Mouse (Mus musculus): ENCODE results near the gene Otop1. TPM values are rescaled to one million over a fixed set of nuclear protein-coding genes. Genes with fewer than 3 reads are reported as not detected.

The Otop1 gene
- polyA plus RNA-seq, 1 experiment from 2014 or later: not detected

GRCm38 (mm10) chr5:38277936-38278600, 2.3 kb downstream of the Otop1 start:
- Histone ChIP-seq H3K9me3 (replicated peaks; ENCODE audit: control insufficient read depth, low read length) (no peaks in the 10 kb centered on the region), H3K36me3 (ENCODE audit: control insufficient read depth, insufficient read depth, low read length) (no peaks in the 10 kb centered on the region), H3K27ac (ENCODE audit: low read length) (no peak overlapping the region), H3K4me3 (replicated peaks; ENCODE audit: low read length) (0 out of 2 replicates have a peak overlapping the region, but pooled peaks have one; percentile 31), H3K9ac (ENCODE audit: low read length) (no peak overlapping the region), H3K4me1 (ENCODE audit: control insufficient read depth, insufficient read depth, low read length) (peaks cover 8% of the 10 kb centered on the region; the same call in 1 of the 2 replicates), H3K4me2 (ENCODE audit: low read depth, low read length) (no peak overlapping the region; the same call in 1 of the 2 replicates), H3K27me3 (ENCODE audit: control insufficient read depth, insufficient read depth, low read length) (peaks cover 39% of the 10 kb centered on the region)
- ATAC-seq (ENCODE audit: insufficient read depth, low FRiP score): no peak
- WGBS: 19% methylated on average over 12 of the region's 12 CpGs

- no peak overlapping the region for H3K4me2 ChIP-seq (ENCODE audit: low read depth, low read length)
- H3K27me3 ChIP-seq (ENCODE audit: control insufficient read depth, insufficient read depth, low read length): peaks cover 35% of the 10 kb centered on the region
- peaks cover 8% of the 10 kb centered on the region; the same call in 1 of the 2 replicates for H3K4me1 ChIP-seq (ENCODE audit: control insufficient read depth, insufficient read depth, low read length)
- H3K4me3 ChIP-seq (replicated peaks; ENCODE audit: low read length): no peak overlapping the region
- H3K9me3 ChIP-seq (replicated peaks; ENCODE audit: control insufficient read depth, low read length): no peaks in the 10 kb centered on the region
- H3K9ac ChIP-seq (ENCODE audit: low read length): no peak overlapping the region
- 45% methylated on average over 1 of the region's 1 CpGs for WGBS
- no peak overlapping the region for H3K27ac ChIP-seq (ENCODE audit: low read length)
- no peak for ATAC-seq (ENCODE audit: insufficient read depth, low FRiP score)
- no peaks in the 10 kb centered on the region for H3K36me3 ChIP-seq (ENCODE audit: control insufficient read depth, insufficient read depth, low read length)
Measured at GRCm38 (mm10) chr5:38280075-38280474, 4.3 kb downstream of the Otop1 start.

DNA sequence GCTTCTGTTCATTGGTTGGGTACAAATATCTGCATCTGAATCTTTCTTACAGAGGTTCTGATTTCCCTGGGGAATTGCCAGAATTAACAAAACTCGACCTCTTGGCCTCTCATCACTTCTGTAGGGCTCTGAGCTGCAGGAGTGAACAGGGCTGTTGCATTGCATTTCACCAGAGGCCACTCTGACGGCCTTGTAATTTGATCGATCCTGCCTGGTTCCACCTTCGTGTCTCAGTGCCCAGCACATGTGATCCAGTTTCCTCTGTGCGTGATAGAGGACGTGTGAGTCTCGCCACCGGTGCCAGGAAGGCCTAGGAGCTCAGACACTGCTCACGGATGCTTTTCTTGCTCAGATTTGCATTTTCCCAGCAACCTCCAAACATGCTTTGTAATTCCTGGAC, 10.0 kb downstream of the Otop1 start:
- H3K9me3 ChIP-seq (replicated peaks; ENCODE audit: control insufficient read depth, low read length): 0 out of 2 replicates have a peak, but pooled peaks cover 3% of the 10 kb centered on the region
- no peak overlapping the region for H3K9ac ChIP-seq (ENCODE audit: low read length)
- H3K4me3 ChIP-seq (replicated peaks; ENCODE audit: low read length): no peak overlapping the region
- H3K4me2 ChIP-seq (ENCODE audit: low read depth, low read length): no peak overlapping the region
- no peak for ATAC-seq (ENCODE audit: insufficient read depth, low FRiP score)
- no peak overlapping the region for H3K27ac ChIP-seq (ENCODE audit: low read length)
- H3K27me3 ChIP-seq (ENCODE audit: control insufficient read depth, insufficient read depth, low read length): no peaks in the 10 kb centered on the region
- WGBS: 70% methylated on average over 9 of the region's 9 CpGs
- no peaks in the 10 kb centered on the region for H3K4me1 ChIP-seq (ENCODE audit: control insufficient read depth, insufficient read depth, low read length)
- H3K36me3 ChIP-seq (ENCODE audit: control insufficient read depth, insufficient read depth, low read length): no peaks in the 10 kb centered on the region

DNA sequence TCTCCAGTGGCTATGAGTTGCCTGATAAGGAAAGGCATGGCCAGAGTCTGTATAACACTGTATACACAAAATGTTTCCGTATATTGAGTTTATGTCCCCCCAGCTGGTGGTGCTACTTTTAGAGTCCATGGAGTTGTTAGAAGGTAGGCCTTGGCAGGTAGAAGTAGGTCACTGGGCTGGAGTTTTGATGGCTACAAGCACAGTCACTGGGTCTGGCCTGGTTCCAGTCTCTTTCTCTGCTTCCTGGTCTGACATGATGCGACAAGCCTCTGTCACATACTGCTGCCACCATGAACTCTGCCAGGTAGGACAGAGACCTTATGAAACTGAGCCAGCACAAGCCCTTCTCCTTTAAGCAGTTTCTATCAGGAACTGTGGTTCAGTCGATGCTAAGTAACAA, 12.7 kb downstream of the Otop1 start:
- 85% methylated on average over 3 of the region's 3 CpGs for WGBS
- no peak overlapping the region for H3K4me3 ChIP-seq (replicated peaks; ENCODE audit: low read length)
- H3K27ac ChIP-seq (ENCODE audit: low read length): no peak overlapping the region
- no peaks in the 10 kb centered on the region for H3K4me1 ChIP-seq (ENCODE audit: control insufficient read depth, insufficient read depth, low read length)
- 0 out of 2 replicates have a peak, but pooled peaks cover 3% of the 10 kb centered on the region for H3K9me3 ChIP-seq (replicated peaks; ENCODE audit: control insufficient read depth, low read length)
- no peak overlapping the region for H3K9ac ChIP-seq (ENCODE audit: low read length)
- ATAC-seq (ENCODE audit: insufficient read depth, low FRiP score): no peak
- H3K36me3 ChIP-seq (ENCODE audit: control insufficient read depth, insufficient read depth, low read length): no peaks in the 10 kb centered on the region
- no peak overlapping the region for H3K4me2 ChIP-seq (ENCODE audit: low read depth, low read length)
- no peaks in the 10 kb centered on the region for H3K27me3 ChIP-seq (ENCODE audit: control insufficient read depth, insufficient read depth, low read length)

- Histone ChIP-seq H3K27ac (ENCODE audit: low read length) (no peak overlapping the region), H3K4me2 (ENCODE audit: low read depth, low read length) (no peak overlapping the region), H3K4me1 (ENCODE audit: control insufficient read depth, insufficient read depth, low read length) (no peaks in the 10 kb centered on the region), H3K9me3 (replicated peaks; ENCODE audit: control insufficient read depth, low read length) (no peaks in the 10 kb centered on the region), H3K4me3 (replicated peaks; ENCODE audit: low read length) (no peak overlapping the region), H3K36me3 (ENCODE audit: control insufficient read depth, insufficient read depth, low read length) (no peaks in the 10 kb centered on the region), H3K27me3 (ENCODE audit: control insufficient read depth, insufficient read depth, low read length) (no peaks in the 10 kb centered on the region), H3K9ac (ENCODE audit: low read length) (no peak overlapping the region)
- ATAC-seq (ENCODE audit: insufficient read depth, low FRiP score): no peak
- WGBS: 83% methylated on average over 12 of the region's 12 CpGs
Measured at GRCm38 (mm10) chr5:38301761-38302411, 26.1 kb downstream of the Otop1 start.

- no peak overlapping the region for H3K9ac ChIP-seq (ENCODE audit: low read length)
- H3K27me3 ChIP-seq (ENCODE audit: control insufficient read depth, insufficient read depth, low read length): no peaks in the 10 kb centered on the region
- H3K9me3 ChIP-seq (replicated peaks; ENCODE audit: control insufficient read depth, low read length): no peaks in the 10 kb centered on the region
- no peaks in the 10 kb centered on the region for H3K36me3 ChIP-seq (ENCODE audit: control insufficient read depth, insufficient read depth, low read length)
- H3K27ac ChIP-seq (ENCODE audit: low read length): no peak overlapping the region
- no peaks in the 10 kb centered on the region for H3K4me1 ChIP-seq (ENCODE audit: control insufficient read depth, insufficient read depth, low read length)
- WGBS: 41% methylated on average over 12 of the region's 12 CpGs
- H3K4me2 ChIP-seq (ENCODE audit: low read depth, low read length): no peak overlapping the region
- no peak overlapping the region for H3K4me3 ChIP-seq (replicated peaks; ENCODE audit: low read length)
- ATAC-seq (ENCODE audit: insufficient read depth, low FRiP score): no peak
Measured at GRCm38 (mm10) chr5:38302651-38303050, 26.9 kb downstream of the Otop1 start.

DNA sequence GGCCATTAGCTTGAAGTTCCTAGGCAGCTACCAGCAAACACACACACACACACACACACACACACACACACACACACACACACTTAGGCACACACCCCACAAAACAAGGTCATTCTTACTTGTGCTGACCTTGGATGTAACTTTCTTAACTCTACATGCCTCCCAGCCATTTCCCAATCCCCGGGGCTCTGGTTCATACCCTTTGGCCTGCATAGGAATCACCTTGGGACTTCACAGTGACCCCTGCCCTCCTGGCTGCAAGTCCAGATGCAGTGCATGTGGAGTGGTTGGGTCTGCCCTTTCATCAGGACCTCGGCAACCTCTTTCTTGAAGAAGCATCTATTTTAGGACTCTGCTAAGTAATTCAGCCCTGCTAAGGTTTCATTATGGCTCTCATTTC, 29.5 kb downstream of the Otop1 start:
- WGBS: 70% methylated on average over 2 of the region's 2 CpGs
- Histone ChIP-seq H3K4me3 (replicated peaks; ENCODE audit: low read length) (no peak overlapping the region), H3K9ac (ENCODE audit: low read length) (no peak overlapping the region), H3K27ac (ENCODE audit: low read length) (no peak overlapping the region), H3K36me3 (ENCODE audit: control insufficient read depth, insufficient read depth, low read length) (no peaks in the 10 kb centered on the region), H3K9me3 (replicated peaks; ENCODE audit: control insufficient read depth, low read length) (no peaks in the 10 kb centered on the region), H3K27me3 (ENCODE audit: control insufficient read depth, insufficient read depth, low read length) (no peaks in the 10 kb centered on the region), H3K4me1 (ENCODE audit: control insufficient read depth, insufficient read depth, low read length) (no peaks in the 10 kb centered on the region), H3K4me2 (ENCODE audit: low read depth, low read length) (no peak overlapping the region)
- no peak for ATAC-seq (ENCODE audit: insufficient read depth, low FRiP score)

- ATAC-seq (ENCODE audit: insufficient read depth, low FRiP score): peak; percentile 72; the same call in 1 of the 2 replicates
- Histone ChIP-seq H3K36me3 (ENCODE audit: control insufficient read depth, insufficient read depth, low read length) (no peaks in the 10 kb centered on the region), H3K9ac (ENCODE audit: low read length) (peak overlapping the region; percentile 52), H3K4me2 (ENCODE audit: low read depth, low read length) (peak overlapping the region; percentile 67), H3K4me3 (replicated peaks; ENCODE audit: low read length) (peak overlapping the region; percentile 41), H3K4me1 (ENCODE audit: control insufficient read depth, insufficient read depth, low read length) (no peaks in the 10 kb centered on the region), H3K27ac (ENCODE audit: low read length) (no peak overlapping the region), H3K27me3 (ENCODE audit: control insufficient read depth, insufficient read depth, low read length) (no peaks in the 10 kb centered on the region), H3K9me3 (replicated peaks; ENCODE audit: control insufficient read depth, low read length) (no peaks in the 10 kb centered on the region)
- 10% methylated on average over 26 of the region's 26 CpGs for WGBS
Measured at GRCm38 (mm10) chr5:38307255-38308101, 31.7 kb downstream of the Otop1 start.

DNA sequence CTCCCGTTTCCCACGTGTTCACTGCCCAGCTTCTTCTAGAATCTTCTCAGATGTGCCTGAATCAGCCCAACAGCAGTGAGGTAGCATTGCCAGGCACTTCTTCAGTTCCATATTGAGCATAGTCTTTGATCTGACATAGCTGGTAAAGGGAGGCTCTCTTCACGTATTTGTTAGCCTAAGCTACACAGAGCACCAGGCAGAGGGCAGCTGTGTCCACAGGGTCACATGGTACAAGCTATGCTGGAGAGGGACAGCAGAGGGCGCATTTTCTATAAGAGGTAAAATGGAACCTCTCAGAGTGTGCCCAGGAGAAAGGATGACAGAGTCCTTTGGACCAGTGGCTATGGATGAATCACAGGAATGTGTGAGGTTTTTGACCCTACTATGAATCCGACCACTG, 33.1 kb downstream of the Otop1 start:
- no peak overlapping the region for H3K9ac ChIP-seq (ENCODE audit: low read length)
- no peaks in the 10 kb centered on the region for H3K4me1 ChIP-seq (ENCODE audit: control insufficient read depth, insufficient read depth, low read length)
- no peaks in the 10 kb centered on the region for H3K36me3 ChIP-seq (ENCODE audit: control insufficient read depth, insufficient read depth, low read length)
- no peaks in the 10 kb centered on the region for H3K9me3 ChIP-seq (replicated peaks; ENCODE audit: control insufficient read depth, low read length)
- no peak for ATAC-seq (ENCODE audit: insufficient read depth, low FRiP score)
- no peaks in the 10 kb centered on the region for H3K27me3 ChIP-seq (ENCODE audit: control insufficient read depth, insufficient read depth, low read length)
- no peak overlapping the region for H3K27ac ChIP-seq (ENCODE audit: low read length)
- no peak overlapping the region for H3K4me2 ChIP-seq (ENCODE audit: low read depth, low read length)
- H3K4me3 ChIP-seq (replicated peaks; ENCODE audit: low read length): no peak overlapping the region
- 49% methylated on average over 5 of the region's 5 CpGs for WGBS
